Mouse (Mus musculus) midbrain, embryonic 14.5 days (tissue): Measurements from ENCODE around the gene Pfdn2. TPM values are rescaled to one million over a fixed set of nuclear protein-coding genes. Genes with fewer than 3 reads are reported as not detected.

Source experiments
- ATAC-seq: fragments of 200-750 bp; cut with Nextera tagmentation; 2 replicates; pipeline ENCODE4 v1.8.0; 2017; ENCODE audit warnings: moderate number of reproducible peaks, moderate library complexity; ENCODE audit not compliant: low FRiP score, low TSS enrichment
- DNase-seq: peaks from one replicate; pipeline ENCODE4 v3.0.0-alpha.2; 2015
- H3K27ac ChIP-seq: fragments of 300-500 bp; sonication (generic); replicated peaks from 2 replicates; pipeline ENCODE4 v1.5.1; 2014; ENCODE audit warnings: mild to moderate bottlenecking, low read depth, low read length, moderate library complexity
- H3K27me3 ChIP-seq: fragments of 300-500 bp; sonication (generic); 2 replicates; pipeline ENCODE4 v1.6.1; 2014; ENCODE audit warnings: low read length, control low read depth, mixed read lengths; ENCODE audit not compliant: control insufficient read depth, insufficient read depth
- H3K36me3 ChIP-seq: fragments of 300-500 bp; sonication (generic); 2 replicates; pipeline ENCODE4 v1.6.1; 2014; ENCODE audit warnings: low read length, control low read depth; ENCODE audit not compliant: control insufficient read depth, insufficient read depth
- H3K4me1 ChIP-seq: fragments of 300-500 bp; sonication (generic); 2 replicates; pipeline ENCODE4 v1.6.1; 2014; ENCODE audit warnings: mild to moderate bottlenecking, antibody characterized with exemption, low read length, control low read depth; ENCODE audit not compliant: control insufficient read depth, insufficient read depth
- H3K4me2 ChIP-seq: fragments of 300-500 bp; sonication (generic); 2 replicates; pipeline ENCODE4 v1.6.1; 2014; ENCODE audit warnings: mild to moderate bottlenecking, low read length, moderate library complexity
- H3K4me3 ChIP-seq: fragments of 300-500 bp; sonication (generic); replicated peaks from 2 replicates; pipeline ENCODE4 v1.5.1; 2014; ENCODE audit warnings: low read depth, low read length
- H3K9ac ChIP-seq: fragments of 300-500 bp; sonication (generic); replicated peaks from 2 replicates; pipeline ENCODE4 v1.6.1; 2014; ENCODE audit warnings: mild to moderate bottlenecking, low read length, moderate library complexity
- H3K9me3 ChIP-seq: fragments of 300-500 bp; sonication (generic); 2 replicates; pipeline ENCODE4 v1.6.1; 2016; ENCODE audit warnings: low read length, control low read depth, mixed read lengths; ENCODE audit not compliant: control insufficient read depth
- WGBS: fragments of 180-500 bp; shearing (Covaris S2); extraction: QIAGEN DNeasy Blood & Tissue Kit; methylation state at CpG from one replicate; pipeline ENCODE4 v1.1.7; 2014; 5-methylcytosine and 5-hydroxymethylcytosine counted together
- polyA plus RNA-seq: library from polyadenylated mRNA; unstranded; fragments of >200 nt; fragmentation: Nextera tagmentation; extraction: Ambion mirVana; gene quantifications from 2 replicates; pipeline ENCODE4 v1.2.1, GENCODE M21; 2014

Pfdn2 gene
- polyA plus RNA-seq, 1 experiment from 2014 or later, result 63.0 TPM

- H3K36me3 ChIP-seq, result no peaks in the 10 kb centered on the region
- H3K9me3 ChIP-seq, result no peaks in the 10 kb centered on the region
- H3K27ac ChIP-seq, result no peak overlapping the region
- no peak overlapping the region for H3K4me3 ChIP-seq
- no peaks in the 10 kb centered on the region for H3K27me3 ChIP-seq
- 90% methylated on average over 11 of the region's 11 CpGs for WGBS
- DNase-seq (no peak), ATAC-seq (no peak)
- H3K4me1 ChIP-seq, result peaks cover 7% of the 10 kb centered on the region
- no peak overlapping the region for H3K9ac ChIP-seq
- H3K4me2 ChIP-seq, result no peak overlapping the region
These were observed 36.7 kb downstream of the Pfdn2 start for GRCm38 (mm10) chr1:171382096-171382620.

- H3K4me1 ChIP-seq, result peaks cover 7% of the 10 kb centered on the region
- no peak overlapping the region for H3K27ac ChIP-seq
- no peak overlapping the region for H3K4me3 ChIP-seq
- ATAC-seq, result no peak
- H3K36me3 ChIP-seq, result no peaks in the 10 kb centered on the region
- no peak for DNase-seq
- no peaks in the 10 kb centered on the region for H3K27me3 ChIP-seq
- WGBS, result 68% methylated on average over 9 of the region's 9 CpGs
- H3K9me3 ChIP-seq, result no peaks in the 10 kb centered on the region
- H3K4me2 ChIP-seq, result no peak overlapping the region
- H3K9ac ChIP-seq, result no peak overlapping the region
These were observed 38.9 kb downstream of the Pfdn2 start for GRCm38 (mm10) chr1:171384361-171384760.

DNA sequence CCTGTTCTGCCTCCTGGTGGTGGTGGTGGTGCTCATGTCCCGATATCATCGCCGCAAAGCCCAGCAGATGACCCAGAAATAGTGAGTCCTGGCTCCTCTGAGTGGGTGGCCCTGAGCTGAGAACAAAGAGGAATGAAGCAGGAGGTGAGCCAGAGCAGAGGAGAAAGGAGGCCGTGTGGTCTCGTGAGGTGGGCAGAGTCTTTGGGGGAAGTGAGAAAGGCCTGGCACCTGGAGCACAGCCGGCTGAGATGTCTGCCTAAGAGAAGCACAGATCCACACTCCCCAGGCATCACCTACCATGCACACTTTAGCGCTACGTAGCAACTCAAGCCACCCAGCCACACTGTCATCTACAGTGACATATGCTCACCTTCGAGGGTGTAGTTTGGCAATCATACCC is 39.7 kb downstream of the Pfdn2 start:
- Histone ChIP-seq H3K4me3 (no peak overlapping the region), H3K27me3 (no peaks in the 10 kb centered on the region), H3K4me2 (no peak overlapping the region), H3K27ac (no peak overlapping the region), H3K36me3 (no peaks in the 10 kb centered on the region), H3K9me3 (no peaks in the 10 kb centered on the region), H3K9ac (no peak overlapping the region), H3K4me1 (peaks cover 1% of the 10 kb centered on the region; the same call in 1 of the 2 replicates)
- DNase-seq (no peak), ATAC-seq (no peak)
- 70% methylated on average over 9 of the region's 9 CpGs for WGBS

- WGBS, result 29% methylated on average over 6 of the region's 6 CpGs
- Histone ChIP-seq H3K4me3 (no peak overlapping the region), H3K36me3 (no peaks in the 10 kb centered on the region), H3K27me3 (no peaks in the 10 kb centered on the region), H3K4me1 (no peaks in the 10 kb centered on the region), H3K4me2 (no peak overlapping the region), H3K9me3 (no peaks in the 10 kb centered on the region), H3K27ac (no peak overlapping the region), H3K9ac (no peak overlapping the region)
- ATAC-seq (no peak), DNase-seq (peak; percentile 60)
These were observed 41.6 kb downstream of the Pfdn2 start for GRCm38 (mm10) chr1:171387099-171387498.

DNA sequence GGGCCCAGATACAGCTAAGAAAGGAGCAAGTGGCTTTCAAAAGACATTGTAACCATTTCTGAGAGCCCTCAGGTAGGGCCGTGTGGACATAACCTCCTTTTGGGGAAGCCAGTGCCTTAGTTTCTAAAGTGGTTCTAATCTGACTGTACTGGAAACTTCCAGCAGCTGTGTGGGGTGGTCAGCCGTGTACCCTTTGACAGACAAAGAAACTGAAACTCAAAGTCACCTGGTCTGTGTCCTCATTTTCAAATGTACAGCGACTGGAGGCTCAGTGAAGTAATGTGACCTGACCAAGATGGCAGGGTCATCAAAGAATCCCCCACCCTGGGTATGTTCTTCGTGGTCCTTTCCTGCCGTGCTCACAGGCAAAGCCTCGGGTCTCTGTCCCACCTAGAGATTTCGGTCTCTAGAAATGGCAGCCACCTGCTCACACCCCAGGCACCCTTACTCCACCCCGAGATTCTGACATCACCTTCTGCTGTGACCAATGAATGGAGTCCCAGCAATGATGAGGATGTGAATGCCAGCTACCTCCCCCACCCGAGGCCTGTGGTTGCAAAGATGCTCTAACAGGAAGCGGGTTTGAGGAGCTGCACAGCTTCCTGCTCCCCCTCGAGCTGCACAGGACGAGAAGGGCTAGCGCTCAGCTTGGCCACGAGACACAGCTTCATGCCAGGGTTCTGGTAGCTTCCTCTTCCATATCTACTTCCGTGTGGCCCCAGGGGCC is 43.1 kb downstream of the Pfdn2 start, which contains the start of gene Arhgap30:
Arhgap30 (plus strand) TSS at position 579 of the 727 bp plus-strand sequence.
- H3K9me3 ChIP-seq, result no peaks in the 10 kb centered on the region
- H3K4me2 ChIP-seq, result no peak within 1 kb of the TSS
- no peaks in the 10 kb centered on the region for H3K36me3 ChIP-seq
- DNase-seq (no peak), ATAC-seq (no peak)
- no peak within 1 kb of the TSS for H3K9ac ChIP-seq
- H3K4me3 ChIP-seq, result no peak within 1 kb of the TSS
- no peaks in the 10 kb centered on the region for H3K4me1 ChIP-seq
- no peaks in the 10 kb centered on the region for H3K27me3 ChIP-seq
- WGBS, result 85% methylated on average over 15 of the region's 15 CpGs
- H3K27ac ChIP-seq, result no peak within 1 kb of the TSS

DNA sequence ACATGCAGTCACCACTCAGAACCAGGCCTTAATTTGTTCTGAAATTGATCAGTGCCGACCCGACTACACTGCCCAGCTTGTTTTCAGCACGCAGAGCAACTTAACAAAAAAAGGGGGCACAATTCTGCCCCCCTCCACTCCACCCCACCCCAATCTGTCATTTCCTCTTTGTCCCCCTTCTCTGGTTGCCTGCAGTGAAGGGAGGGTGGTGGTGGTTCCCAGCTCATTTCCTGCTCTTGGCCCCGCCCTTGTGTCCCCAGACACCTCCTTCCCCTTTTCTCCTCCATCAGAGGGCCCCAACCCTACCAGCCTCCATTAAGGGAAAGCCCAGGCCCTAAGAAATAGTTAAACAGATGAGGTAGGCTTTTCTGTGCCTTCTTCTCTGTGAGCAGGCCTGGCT is 44.6 kb downstream of the Pfdn2 start:
- no peaks in the 10 kb centered on the region for H3K4me1 ChIP-seq
- H3K36me3 ChIP-seq, result no peaks in the 10 kb centered on the region
- H3K4me3 ChIP-seq, result no peak overlapping the region
- no peaks in the 10 kb centered on the region for H3K27me3 ChIP-seq
- H3K4me2 ChIP-seq, result no peak overlapping the region
- 89% methylated on average over 4 of the region's 4 CpGs for WGBS
- no peak overlapping the region for H3K9ac ChIP-seq
- no peak for ATAC-seq
- no peak for DNase-seq
- no peaks in the 10 kb centered on the region for H3K9me3 ChIP-seq
- H3K27ac ChIP-seq, result no peak overlapping the region

- Histone ChIP-seq H3K4me1 (no peaks in the 10 kb centered on the region), H3K9me3 (no peaks in the 10 kb centered on the region), H3K4me2 (no peak overlapping the region), H3K27ac (no peak overlapping the region), H3K4me3 (no peak overlapping the region), H3K27me3 (no peaks in the 10 kb centered on the region), H3K9ac (no peak overlapping the region), H3K36me3 (no peaks in the 10 kb centered on the region)
- DNase-seq (no peak), ATAC-seq (no peak)
- WGBS, result 77% methylated on average over 4 of the region's 4 CpGs
These were observed 56.4 kb downstream of the Pfdn2 start for GRCm38 (mm10) chr1:171401821-171402220.

- H3K4me3 ChIP-seq, result no peak overlapping the region
- 85% methylated on average over 9 of the region's 9 CpGs for WGBS
- no peaks in the 10 kb centered on the region for H3K36me3 ChIP-seq
- no peak overlapping the region for H3K9ac ChIP-seq
- no peaks in the 10 kb centered on the region for H3K4me1 ChIP-seq
- H3K4me2 ChIP-seq, result no peak overlapping the region
- ATAC-seq (no peak), DNase-seq (no peak)
- no peaks in the 10 kb centered on the region for H3K9me3 ChIP-seq
- no peak overlapping the region for H3K27ac ChIP-seq
- H3K27me3 ChIP-seq, result no peaks in the 10 kb centered on the region
These were observed 57.5 kb downstream of the Pfdn2 start for GRCm38 (mm10) chr1:171402991-171403390.

- DNase-seq (no peak), ATAC-seq (no peak)
- WGBS, result 74% methylated on average over 5 of the region's 5 CpGs
- H3K36me3 ChIP-seq, result no peaks in the 10 kb centered on the region
- H3K4me3 ChIP-seq, result no peak overlapping the region
- no peaks in the 10 kb centered on the region for H3K27me3 ChIP-seq
- no peak overlapping the region for H3K9ac ChIP-seq
- H3K9me3 ChIP-seq, result no peaks in the 10 kb centered on the region
- no peaks in the 10 kb centered on the region for H3K4me1 ChIP-seq
- no peak overlapping the region for H3K4me2 ChIP-seq
- H3K27ac ChIP-seq, result no peak overlapping the region
These were observed 61.8 kb downstream of the Pfdn2 start for GRCm38 (mm10) chr1:171407263-171407662.
